Mouse (Mus musculus): ENCODE measurements at regions not wholly inside any gene's neighbourhood (a gene's known extent, or its start where the extent isn't known, plus 50 kb on each side); places are given as distances from the start of the nearest gene placed in this dataset.

- ATAC-seq (ENCODE audit: extremely low read depth, insufficient number of reproducible peaks, low FRiP score, poor library complexity, severe bottlenecking), result no peak
Observed at GRCm38 (mm10) chr9:120843753-120844152, 85.3 kb upstream of the Ctnnb1 start.

- ATAC-seq (ENCODE audit: extremely low read depth, insufficient number of reproducible peaks, low FRiP score, poor library complexity, severe bottlenecking), result no peak
Observed at GRCm38 (mm10) chr9:120845538-120845937, 83.5 kb upstream of the Ctnnb1 start.

GRCm38 (mm10) chr9:120847649-120848048 is 81.4 kb upstream of the Ctnnb1 start:
- ATAC-seq (ENCODE audit: extremely low read depth, insufficient number of reproducible peaks, low FRiP score, poor library complexity, severe bottlenecking), result no peak

GRCm38 (mm10) chr9:120848962-120849361 is 80.1 kb upstream of the Ctnnb1 start:
- ATAC-seq (ENCODE audit: extremely low read depth, insufficient number of reproducible peaks, low FRiP score, poor library complexity, severe bottlenecking), result no peak

- ATAC-seq (ENCODE audit: extremely low read depth, insufficient number of reproducible peaks, low FRiP score, poor library complexity, severe bottlenecking), result no peak
Observed at GRCm38 (mm10) chr9:120850092-120850491, 78.9 kb upstream of the Ctnnb1 start.

- ATAC-seq (ENCODE audit: extremely low read depth, insufficient number of reproducible peaks, low FRiP score, poor library complexity, severe bottlenecking), result no peak
Observed at GRCm38 (mm10) chr9:120851914-120852313, 77.1 kb upstream of the Ctnnb1 start.

- no peak for ATAC-seq (ENCODE audit: extremely low read depth, insufficient number of reproducible peaks, low FRiP score, poor library complexity, severe bottlenecking)
Observed at GRCm38 (mm10) chr9:120852572-120852971, 76.4 kb upstream of the Ctnnb1 start.

GRCm38 (mm10) chr9:120853032-120853597 is 75.9 kb upstream of the Ctnnb1 start:
- no peak for ATAC-seq (ENCODE audit: extremely low read depth, insufficient number of reproducible peaks, low FRiP score, poor library complexity, severe bottlenecking)

GRCm38 (mm10) chr9:120854351-120854750 is 74.7 kb upstream of the Ctnnb1 start:
- ATAC-seq (ENCODE audit: extremely low read depth, insufficient number of reproducible peaks, low FRiP score, poor library complexity, severe bottlenecking), result no peak

GRCm38 (mm10) chr9:120855293-120856050 is 73.5 kb upstream of the Ctnnb1 start:
- no peak for ATAC-seq (ENCODE audit: extremely low read depth, insufficient number of reproducible peaks, low FRiP score, poor library complexity, severe bottlenecking)

- no peak for ATAC-seq (ENCODE audit: extremely low read depth, insufficient number of reproducible peaks, low FRiP score, poor library complexity, severe bottlenecking)
Observed at GRCm38 (mm10) chr9:120857849-120858510, 71.0 kb upstream of the Ctnnb1 start.

GRCm38 (mm10) chr9:120860969-120861595 is 67.9 kb upstream of the Ctnnb1 start:
- no peak for ATAC-seq (ENCODE audit: extremely low read depth, insufficient number of reproducible peaks, low FRiP score, poor library complexity, severe bottlenecking)

GRCm38 (mm10) chr9:120861788-120862345 is 67.1 kb upstream of the Ctnnb1 start:
- ATAC-seq (ENCODE audit: extremely low read depth, insufficient number of reproducible peaks, low FRiP score, poor library complexity, severe bottlenecking), result no peak

GRCm38 (mm10) chr9:120864410-120864809 is 64.6 kb upstream of the Ctnnb1 start:
- no peak for ATAC-seq (ENCODE audit: extremely low read depth, insufficient number of reproducible peaks, low FRiP score, poor library complexity, severe bottlenecking)

GRCm38 (mm10) chr9:120866251-120866650 is 62.8 kb upstream of the Ctnnb1 start:
- ATAC-seq (ENCODE audit: extremely low read depth, insufficient number of reproducible peaks, low FRiP score, poor library complexity, severe bottlenecking), result no peak

- no peak for ATAC-seq (ENCODE audit: extremely low read depth, insufficient number of reproducible peaks, low FRiP score, poor library complexity, severe bottlenecking)
Observed at GRCm38 (mm10) chr9:120866709-120867108, 62.3 kb upstream of the Ctnnb1 start.

GRCm38 (mm10) chr9:120867861-120868260 is 61.2 kb upstream of the Ctnnb1 start:
- ATAC-seq (ENCODE audit: extremely low read depth, insufficient number of reproducible peaks, low FRiP score, poor library complexity, severe bottlenecking), result no peak

GRCm38 (mm10) chr9:120868330-120868729 is 60.7 kb upstream of the Ctnnb1 start:
- no peak for ATAC-seq (ENCODE audit: extremely low read depth, insufficient number of reproducible peaks, low FRiP score, poor library complexity, severe bottlenecking)

- ATAC-seq (ENCODE audit: extremely low read depth, insufficient number of reproducible peaks, low FRiP score, poor library complexity, severe bottlenecking), result no peak
Observed at GRCm38 (mm10) chr9:120869432-120870081, 59.5 kb upstream of the Ctnnb1 start.

Data from neutrophil, adult 5-6 weeks (primary cell).